Mouse (Mus musculus) G1E (cell line): ENCODE results near the gene Zfp64.

ENCODE experiments used
- CTCF ChIP-seq: IDR thresholded peaks from 2 replicates; pipeline ENCODE4 v1.5.1; 2012; ENCODE audit warnings: low read depth, low read length, inconsistent platforms, mixed read lengths
- GATA1 ChIP-seq: IDR thresholded peaks from 2 replicates; pipeline ENCODE4 v1.6.1; 2012; ENCODE audit warnings: borderline replicate concordance, low read length, inconsistent platforms, mixed read lengths
- GATA2 ChIP-seq: IDR thresholded peaks from 2 replicates; pipeline ENCODE4 v1.6.1; 2012; ENCODE audit warnings: low read depth, low read length, inconsistent platforms, borderline replicate concordance
- TAL1 ChIP-seq: conservative IDR thresholded peaks from 2 replicates; pipeline ENCODE4 v1.6.1; 2012; ENCODE audit warnings: low read depth, low read length, inconsistent platforms, mixed read lengths

DNA sequence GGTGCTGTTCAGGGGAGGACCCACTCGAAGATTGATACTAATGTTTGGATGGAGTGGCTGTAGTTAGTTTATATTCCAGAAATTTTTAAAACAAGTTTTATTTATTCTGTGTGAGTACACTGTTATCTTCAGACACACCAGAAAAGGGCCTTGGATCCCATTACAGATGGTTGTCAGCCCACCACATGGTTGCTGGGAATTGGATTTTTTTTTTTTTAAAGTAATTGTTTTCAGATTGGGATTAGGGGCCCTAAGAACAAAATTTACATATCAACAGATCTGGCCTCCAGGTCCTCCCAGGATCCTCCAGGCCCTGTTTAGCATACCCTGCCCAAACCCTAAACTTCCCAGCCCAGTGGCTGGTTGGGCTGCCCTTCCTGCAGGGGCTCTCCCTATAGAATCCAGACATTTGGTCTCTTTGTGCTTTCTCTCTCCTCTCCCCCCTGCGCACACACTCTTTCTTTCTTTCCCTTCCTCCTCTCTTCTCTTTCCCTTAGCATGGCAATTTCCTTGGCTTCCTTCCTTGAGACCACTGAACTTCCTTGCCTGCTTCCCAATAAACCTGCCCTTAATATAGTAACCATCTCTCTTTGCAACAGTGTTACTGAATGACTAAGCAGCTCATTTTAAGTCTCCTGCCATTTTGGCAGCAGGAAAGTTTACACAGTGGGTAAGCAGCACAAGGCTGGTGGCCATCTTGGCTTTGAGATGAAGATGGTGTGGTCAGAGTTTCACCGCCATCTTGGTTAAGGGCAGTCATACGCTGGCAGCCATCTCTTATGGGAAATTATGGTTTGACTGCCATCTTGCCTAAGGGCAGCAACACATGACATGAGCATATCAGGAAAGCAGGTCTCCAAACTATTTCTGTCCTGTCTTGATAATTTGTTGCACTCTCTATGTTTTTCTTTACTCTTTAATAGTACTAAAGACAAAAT, 6.6 kb upstream of the Zfp64 start:
- TF ChIP-seq CTCF (no peak), GATA2 (no peak), TAL1 (no peak), GATA1 (no peak)
